Mouse (Mus musculus) hindbrain, embryonic 11.5 days (tissue): ENCODE results near the gene Art4. TPM values are rescaled to one million over a fixed set of nuclear protein-coding genes. Genes with fewer than 3 reads are reported as not detected.

Experiments
- ATAC-seq: fragments of 200-750 bp; cut with Nextera tagmentation; 2 replicates; pipeline ENCODE4 v1.8.0; 2017; ENCODE audit warnings: mild to moderate bottlenecking, moderate TSS enrichment, moderate library complexity; ENCODE audit not compliant: low FRiP score
- DNase-seq: peaks from one replicate; pipeline ENCODE4 v3.0.0-alpha.2; 2015; ENCODE audit warnings: low spot score
- H3K27ac ChIP-seq: fragments of 300-500 bp; sonication (generic); 2 replicates; pipeline ENCODE4 v1.5.1; 2014; ENCODE audit warnings: mild to moderate bottlenecking, low read depth, low read length
- H3K27me3 ChIP-seq: fragments of 300-500 bp; sonication (generic); 2 replicates; pipeline ENCODE4 v1.6.1; 2014; ENCODE audit warnings: mild to moderate bottlenecking, low read length, moderate library complexity, mixed read lengths; ENCODE audit not compliant: control insufficient read depth, insufficient read depth
- H3K36me3 ChIP-seq: fragments of 300-500 bp; sonication (generic); 2 replicates; pipeline ENCODE4 v1.6.1; 2014; ENCODE audit warnings: mild to moderate bottlenecking, low read length, moderate library complexity, mixed read lengths; ENCODE audit not compliant: control insufficient read depth, insufficient read depth
- H3K4me1 ChIP-seq: fragments of 300-500 bp; sonication (generic); replicated peaks from 2 replicates; pipeline ENCODE4 v1.6.1; 2014; ENCODE audit warnings: low read length, mixed read lengths; ENCODE audit not compliant: control insufficient read depth, insufficient read depth
- H3K4me2 ChIP-seq: fragments of 300-500 bp; sonication (generic); replicated peaks from 2 replicates; pipeline ENCODE4 v1.6.1; 2014; ENCODE audit warnings: mild to moderate bottlenecking, low read depth, low read length
- H3K4me3 ChIP-seq: fragments of 300-500 bp; sonication (generic); 2 replicates; pipeline ENCODE4 v1.5.1; 2014; ENCODE audit warnings: low read depth, low read length
- H3K9ac ChIP-seq: fragments of 300-500 bp; sonication (generic); 2 replicates; pipeline ENCODE4 v1.6.1; 2014; ENCODE audit warnings: low read depth, low read length
- H3K9me3 ChIP-seq: fragments of 300-500 bp; sonication (generic); 2 replicates; pipeline ENCODE4 v1.6.1; 2016; ENCODE audit warnings: low read length; ENCODE audit not compliant: control insufficient read depth
- WGBS: fragments of 180-500 bp; shearing (Covaris S2); extraction: QIAGEN DNeasy Blood & Tissue Kit; methylation state at CpG from one replicate; pipeline ENCODE4 v1.1.7; 2014; 5-methylcytosine and 5-hydroxymethylcytosine counted together
- polyA plus RNA-seq: library from polyadenylated mRNA; unstranded; fragments of >200 nt; fragmentation: Nextera tagmentation; extraction: Ambion mirVana; gene quantifications from 2 replicates; pipeline ENCODE4 v1.2.1, GENCODE M21; 2014

Art4 gene
- polyA plus RNA-seq, 1 experiment from 2014 or later = 0.90 TPM

- Histone ChIP-seq H3K4me2 (peak within 1 kb of the TSS; percentile 60), H3K9ac (peak within 1 kb of the TSS; percentile 98), H3K4me1 (no peaks in the 10 kb centered on the region), H3K4me3 (peak within 1 kb of the TSS; percentile 100), H3K9me3 (no peaks in the 10 kb centered on the region), H3K27ac (peak within 1 kb of the TSS; percentile 65), H3K36me3 (no peaks in the 10 kb centered on the region), H3K27me3 (no peaks in the 10 kb centered on the region)
- under 1% methylated on average over 45 of the region's 45 CpGs for WGBS
- peak; percentile 95 for DNase-seq
- peak; percentile 100 for ATAC-seq
Measured at GRCm38 (mm10) chr6:136827881-136828561, 29.5 kb downstream of the Art4 start, which contains the start of gene Wbp11. TSS of gene Wbp11 (minus strand) at chr6:136828233.

GRCm38 (mm10) chr6:136827516-136827880, 30.0 kb downstream of the Art4 start, which contains the start of gene BC049715:
TSS of gene BC049715 (plus strand) at chr6:136827626.
- no peak for DNase-seq
- H3K9me3 ChIP-seq = no peaks in the 10 kb centered on the region
- H3K27ac ChIP-seq = peak within 1 kb of the TSS; percentile 65
- peaks cover 2% of the 10 kb centered on the region; the same call in 1 of the 2 replicates for H3K36me3 ChIP-seq
- no peak for ATAC-seq
- peak within 1 kb of the TSS; percentile 60 for H3K4me2 ChIP-seq
- H3K27me3 ChIP-seq = no peaks in the 10 kb centered on the region
- H3K9ac ChIP-seq = peak within 1 kb of the TSS; percentile 98
- WGBS = under 1% methylated on average over 25 of the region's 34 CpGs
- peak within 1 kb of the TSS; percentile 100 for H3K4me3 ChIP-seq
- no peaks in the 10 kb centered on the region for H3K4me1 ChIP-seq

GRCm38 (mm10) chr6:136827116-136827515, 30.4 kb downstream of the Art4 start:
- WGBS = 19% methylated on average over 7 of the region's 7 CpGs
- peak overlapping the region; percentile 60 for H3K4me2 ChIP-seq
- no peaks in the 10 kb centered on the region for H3K9me3 ChIP-seq
- peak overlapping the region; percentile 98 for H3K9ac ChIP-seq
- peaks cover 3% of the 10 kb centered on the region; the same call in 1 of the 2 replicates for H3K36me3 ChIP-seq
- peak overlapping the region; percentile 100 for H3K4me3 ChIP-seq
- H3K4me1 ChIP-seq = no peaks in the 10 kb centered on the region
- DNase-seq = no peak
- no peak for ATAC-seq
- no peaks in the 10 kb centered on the region for H3K27me3 ChIP-seq
- no peak overlapping the region for H3K27ac ChIP-seq

GRCm38 (mm10) chr6:136824987-136825386, 32.5 kb downstream of the Art4 start:
- Histone ChIP-seq H3K9ac (no peak overlapping the region), H3K27ac (no peak overlapping the region), H3K4me3 (no peak overlapping the region), H3K4me2 (no peak overlapping the region), H3K9me3 (no peaks in the 10 kb centered on the region), H3K36me3 (peaks cover 19% of the 10 kb centered on the region), H3K4me1 (no peaks in the 10 kb centered on the region), H3K27me3 (no peaks in the 10 kb centered on the region)
- ATAC-seq (no peak), DNase-seq (no peak)
- WGBS = 95% methylated on average over 8 of the region's 8 CpGs

GRCm38 (mm10) chr6:136821086-136821485, 36.4 kb downstream of the Art4 start:
- ATAC-seq (no peak), DNase-seq (no peak)
- WGBS = 94% methylated on average over 18 of the region's 18 CpGs
- no peak overlapping the region for H3K4me3 ChIP-seq
- no peak overlapping the region for H3K27ac ChIP-seq
- no peaks in the 10 kb centered on the region for H3K9me3 ChIP-seq
- H3K27me3 ChIP-seq = no peaks in the 10 kb centered on the region
- H3K4me1 ChIP-seq = no peaks in the 10 kb centered on the region
- H3K9ac ChIP-seq = no peak overlapping the region
- no peak overlapping the region for H3K4me2 ChIP-seq
- peaks cover 26% of the 10 kb centered on the region for H3K36me3 ChIP-seq

- no peaks in the 10 kb centered on the region for H3K4me1 ChIP-seq
- H3K27me3 ChIP-seq = no peaks in the 10 kb centered on the region
- no peak for ATAC-seq
- no peak for DNase-seq
- no peak overlapping the region for H3K4me3 ChIP-seq
- no peak overlapping the region for H3K4me2 ChIP-seq
- 95% methylated on average over 21 of the region's 21 CpGs for WGBS
- H3K9me3 ChIP-seq = no peaks in the 10 kb centered on the region
- no peak overlapping the region for H3K27ac ChIP-seq
- H3K36me3 ChIP-seq = peaks cover 29% of the 10 kb centered on the region
- H3K9ac ChIP-seq = no peak overlapping the region
Measured at GRCm38 (mm10) chr6:136820381-136820780, 37.2 kb downstream of the Art4 start.

GRCm38 (mm10) chr6:136817549-136817948, 40.0 kb downstream of the Art4 start:
- Histone ChIP-seq H3K4me2 (no peak overlapping the region), H3K9me3 (no peaks in the 10 kb centered on the region), H3K27ac (no peak overlapping the region), H3K4me1 (no peaks in the 10 kb centered on the region), H3K9ac (no peak overlapping the region), H3K27me3 (no peaks in the 10 kb centered on the region), H3K4me3 (no peak overlapping the region), H3K36me3 (peaks cover 31% of the 10 kb centered on the region)
- ATAC-seq (no peak), DNase-seq (no peak)
- WGBS = 91% methylated on average over 3 of the region's 3 CpGs

GRCm38 (mm10) chr6:136816826-136817225, 40.7 kb downstream of the Art4 start:
- H3K9ac ChIP-seq = no peak overlapping the region
- no peaks in the 10 kb centered on the region for H3K9me3 ChIP-seq
- no peaks in the 10 kb centered on the region for H3K4me1 ChIP-seq
- WGBS = 95% methylated on average over 21 of the region's 21 CpGs
- ATAC-seq (no peak), DNase-seq (no peak)
- no peak overlapping the region for H3K4me3 ChIP-seq
- peaks cover 27% of the 10 kb centered on the region for H3K36me3 ChIP-seq
- H3K4me2 ChIP-seq = no peak overlapping the region
- H3K27me3 ChIP-seq = no peaks in the 10 kb centered on the region
- no peak overlapping the region for H3K27ac ChIP-seq

GRCm38 (mm10) chr6:136815381-136815780, 42.2 kb downstream of the Art4 start:
- Histone ChIP-seq H3K4me3 (no peak overlapping the region), H3K4me2 (no peak overlapping the region), H3K27ac (no peak overlapping the region), H3K9ac (no peak overlapping the region), H3K36me3 (peaks cover 15% of the 10 kb centered on the region), H3K4me1 (no peaks in the 10 kb centered on the region), H3K9me3 (no peaks in the 10 kb centered on the region), H3K27me3 (no peaks in the 10 kb centered on the region)
- ATAC-seq (no peak), DNase-seq (no peak)
- WGBS = 97% methylated on average over 7 of the region's 7 CpGs
